Mouse (Mus musculus) mammary gland, adult 2 months (tissue): Measurements from ENCODE around the gene Klhl28. TPM values are rescaled to one million over a fixed set of nuclear protein-coding genes. Genes with fewer than 3 reads are reported as not detected.

Experiments used
- polyA plus RNA-seq: library from polyadenylated mRNA; depleted of rRNA; stranded (reverse); fragments of >200 nt; gene quantifications from 2 replicates; pipeline ENCODE4 v1.2.3, GENCODE M21; 2012; ENCODE audit warnings: low replicate concordance; rRNA removed

Klhl28 gene
- 1.7 and 4.2 TPM in 2 replicates for polyA plus RNA-seq

DNA sequence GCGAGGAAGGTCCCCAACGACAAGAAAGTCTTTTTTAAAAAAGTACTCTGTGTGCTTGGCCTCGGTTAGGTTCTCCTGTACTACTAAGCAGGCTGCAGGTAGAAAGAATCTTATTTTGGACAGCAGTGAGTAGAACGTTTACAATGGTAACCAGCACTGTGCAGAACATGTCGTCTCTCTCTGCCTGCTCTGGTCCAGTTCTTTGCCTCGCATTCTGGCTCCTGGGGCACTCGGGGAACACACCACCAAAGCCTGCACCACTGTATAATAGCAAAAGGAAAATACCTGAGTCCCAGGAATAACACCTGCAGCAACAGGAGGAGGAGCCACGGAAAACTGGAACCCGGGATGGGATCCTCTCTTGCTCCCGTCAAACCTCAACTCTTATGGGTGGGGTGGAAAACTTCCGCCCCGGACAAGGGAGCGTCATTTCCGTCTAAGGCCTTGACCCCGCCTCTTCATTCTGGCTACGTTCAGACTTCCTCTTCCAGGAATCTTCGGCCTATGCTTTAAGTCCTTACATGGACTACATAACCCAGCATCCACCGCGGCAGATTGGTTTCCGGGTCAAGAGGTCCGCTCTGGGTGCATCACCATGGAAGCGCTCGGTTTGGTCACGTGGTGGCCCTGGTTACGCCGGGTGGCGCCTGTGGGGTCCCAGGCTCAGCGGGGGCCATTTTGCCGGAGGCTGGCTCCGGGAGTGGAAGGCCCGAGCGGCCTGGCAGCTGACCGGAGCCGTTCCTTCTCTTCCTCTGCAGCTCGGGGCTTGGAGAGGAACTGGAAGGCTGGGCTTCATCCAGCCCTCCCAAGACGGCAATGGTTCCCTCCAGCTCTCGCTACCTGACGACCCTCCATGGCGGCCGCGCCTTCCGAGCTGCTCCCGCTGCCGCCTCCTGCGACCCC lies at the start of gene Klhl28, which contains the start of gene Togaram1:
Gene Klhl28 (minus strand): TSS at position 411 of the 903 bp plus-strand sequence.
Gene Togaram1 (plus strand): TSS at position 681 of the 903 bp plus-strand sequence.

DNA sequence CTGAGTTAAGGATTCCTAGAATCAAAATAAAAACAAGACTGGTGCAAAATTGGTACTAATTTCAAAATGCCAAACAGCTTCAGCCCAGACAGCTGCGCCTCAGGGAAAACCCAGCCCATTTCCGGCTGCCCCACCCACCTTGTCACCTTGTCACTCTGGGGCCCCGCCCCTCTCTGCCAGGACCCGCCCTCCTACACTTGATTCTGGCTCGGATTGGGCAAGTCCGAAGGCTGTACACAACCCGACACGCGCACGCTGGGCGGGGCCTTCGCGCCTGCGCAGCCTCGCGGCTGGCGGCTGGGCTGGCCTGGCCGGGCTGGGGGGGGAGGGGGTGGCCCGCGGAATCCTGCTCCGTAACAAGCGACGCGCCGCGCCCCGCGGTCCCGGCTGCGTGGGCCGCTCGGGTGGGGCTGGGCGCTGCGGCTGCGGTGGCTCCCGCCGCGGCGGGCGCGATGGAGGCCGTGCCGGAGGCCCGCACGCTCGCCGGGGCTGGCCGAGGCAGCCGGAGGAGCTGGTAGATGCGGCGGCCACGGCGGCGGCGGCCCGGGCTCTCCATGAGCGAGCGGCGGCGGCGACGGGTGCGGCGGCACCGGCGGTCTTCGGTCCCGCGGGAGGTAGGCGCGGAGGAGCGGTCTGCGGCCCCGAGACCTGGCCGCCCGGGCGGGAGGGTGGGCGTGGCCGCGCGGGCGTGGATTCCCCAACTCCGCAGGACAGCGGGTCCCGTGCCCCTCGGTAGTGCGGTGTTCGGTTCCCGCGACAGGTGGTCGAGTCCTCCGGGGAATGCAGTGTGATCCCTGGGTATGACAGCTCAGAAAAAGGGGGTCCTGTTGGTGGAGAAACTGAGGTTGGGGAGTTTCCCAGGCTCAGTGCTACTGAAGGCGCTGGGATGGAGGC lies 47.5 kb downstream of the Klhl28 start, which contains the start of gene Gm527:
Gene Gm527 (plus strand): TSS at position 329 of the 894 bp plus-strand sequence.

Other genes with a start within 250 kb of the Klhl28 start
- 0.42 and 1.4 TPM in 2 replicates for gene Gm527, start 47.6 kb downstream of the Klhl28 start, polyA plus RNA-seq
- gene Togaram1, start 270 bp upstream of the Klhl28 start, polyA plus RNA-seq, result 4.9 and 5.5 TPM in 2 replicates
- gene Prpf39, start 70.8 kb upstream of the Klhl28 start, polyA plus RNA-seq, result 7.1 and 14.8 TPM in 2 replicates
- 13.7 and 31.1 TPM in 2 replicates for gene Fkbp3, start 108.5 kb upstream of the Klhl28 start, polyA plus RNA-seq
- gene Fancm, start 110.1 kb upstream of the Klhl28 start, polyA plus RNA-seq, result 1.9 TPM in 2 replicates
- gene Mis18bp1, start 207.1 kb upstream of the Klhl28 start, polyA plus RNA-seq, result 0.04 and 0.06 TPM in 2 replicates